Mouse (Mus musculus): Measurements from ENCODE around the gene Pde11a.
"Not testable (repeated sequence)": the region's sequence is repeated elsewhere in the genome, so short reads cannot be mapped to it uniquely, and the experiment has no call there.

Gene Pde11a

DNA sequence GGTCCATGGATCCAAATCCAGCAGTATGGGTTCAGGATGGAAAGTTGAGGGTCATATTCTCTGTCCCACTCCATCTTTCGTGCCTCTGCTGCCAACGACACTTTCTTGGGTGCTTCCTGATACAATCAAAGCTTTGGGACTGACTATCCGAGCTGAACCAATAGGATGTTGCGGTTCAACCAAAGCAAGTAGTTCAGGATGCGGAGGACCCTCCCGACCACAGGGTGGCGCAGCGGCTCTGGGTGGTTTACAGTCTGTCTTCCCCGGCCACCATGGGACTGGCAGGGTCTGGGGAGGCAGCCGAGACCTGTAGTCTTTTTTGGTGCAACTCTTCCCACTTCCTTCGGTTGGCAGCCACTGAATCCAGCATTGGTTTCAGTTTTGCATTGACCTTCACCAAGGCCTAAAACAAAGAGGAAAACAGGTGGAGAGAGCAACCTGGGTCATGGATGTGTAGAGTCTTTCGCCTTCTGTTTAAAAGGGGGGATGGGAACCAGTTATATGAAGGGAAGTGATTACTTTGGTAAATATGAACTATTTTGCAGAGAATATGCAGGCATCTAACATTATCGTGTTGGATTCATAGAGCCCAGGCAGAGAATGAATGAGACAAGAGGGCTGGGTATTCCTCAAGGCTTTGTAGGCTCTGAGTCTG lies 347.6 kb downstream of the Pde11a start:
- DNase-seq (ENCODE audit: low spot score) = peak; percentile 74

DNA sequence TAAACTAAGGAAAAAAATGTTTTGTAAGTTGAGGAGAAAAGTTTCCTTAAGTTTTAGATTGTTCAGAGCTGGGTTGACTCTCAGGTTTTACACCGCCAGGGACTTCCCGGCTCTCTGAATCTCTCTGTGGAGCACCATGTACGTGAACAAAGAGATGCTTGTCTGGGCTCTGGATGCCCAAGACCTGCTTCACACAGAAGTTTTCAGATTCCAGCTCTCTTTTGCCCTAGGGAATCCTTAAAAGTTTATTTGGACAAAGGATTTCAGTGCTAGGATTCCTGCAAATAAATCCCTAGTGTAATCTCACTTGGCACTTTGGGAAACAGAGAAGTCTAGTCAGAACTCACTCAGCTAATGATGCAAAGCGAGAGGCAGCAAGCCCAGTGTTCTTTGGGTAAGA lies 348.9 kb downstream of the Pde11a start:
- DNase-seq (ENCODE audit: low spot score) = no peak

DNA sequence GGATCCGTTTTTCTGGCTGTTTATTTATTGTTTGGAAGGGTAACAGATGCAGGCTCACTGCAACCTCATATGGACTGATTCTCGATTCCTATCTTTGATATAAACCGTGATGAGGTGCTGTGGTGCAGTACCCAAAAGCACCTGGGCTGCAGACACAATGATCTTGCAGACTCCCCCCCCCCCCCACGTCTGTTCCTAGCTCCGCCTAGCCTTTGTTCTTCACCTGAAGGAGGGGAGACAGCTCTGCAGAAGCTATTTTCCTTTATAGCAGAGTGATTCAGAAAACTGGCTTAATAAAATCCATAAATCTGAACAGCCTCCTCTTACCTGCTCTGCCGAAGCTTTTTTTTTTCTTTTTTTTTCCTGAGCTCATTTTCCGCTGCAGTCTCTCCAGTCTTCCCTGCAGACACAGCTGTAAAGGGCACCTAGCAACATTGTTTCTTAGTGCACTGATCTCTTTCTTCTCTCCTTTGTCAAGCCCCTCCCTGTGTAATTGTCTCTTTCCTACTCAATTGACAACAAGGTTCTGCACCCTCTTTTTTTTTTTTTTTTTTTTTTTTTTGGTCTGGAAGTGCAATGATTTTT lies 349.7 kb downstream of the Pde11a start:
- DNase-seq (ENCODE audit: low spot score) = no peak

DNA sequence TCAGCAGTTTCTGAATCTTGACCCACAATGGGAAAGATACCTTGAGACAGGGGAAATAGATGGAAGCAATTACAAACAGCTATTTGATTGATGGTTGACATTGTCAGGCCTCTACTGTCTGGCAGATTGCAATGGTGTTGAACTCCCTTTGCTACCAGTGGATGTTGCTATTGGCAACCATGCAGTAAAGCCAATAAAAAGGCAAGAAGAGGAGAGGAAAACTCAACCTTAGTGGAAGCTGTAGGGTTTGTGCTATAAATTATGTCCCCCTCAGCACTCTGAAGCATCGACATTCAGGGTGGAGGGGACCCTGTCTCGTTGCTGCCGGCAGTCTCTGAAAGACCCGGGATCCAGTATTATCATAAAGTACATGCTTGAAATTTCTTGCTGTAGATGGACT lies 350.2 kb downstream of the Pde11a start:
- DNase-seq (ENCODE audit: low spot score) = no peak

DNA sequence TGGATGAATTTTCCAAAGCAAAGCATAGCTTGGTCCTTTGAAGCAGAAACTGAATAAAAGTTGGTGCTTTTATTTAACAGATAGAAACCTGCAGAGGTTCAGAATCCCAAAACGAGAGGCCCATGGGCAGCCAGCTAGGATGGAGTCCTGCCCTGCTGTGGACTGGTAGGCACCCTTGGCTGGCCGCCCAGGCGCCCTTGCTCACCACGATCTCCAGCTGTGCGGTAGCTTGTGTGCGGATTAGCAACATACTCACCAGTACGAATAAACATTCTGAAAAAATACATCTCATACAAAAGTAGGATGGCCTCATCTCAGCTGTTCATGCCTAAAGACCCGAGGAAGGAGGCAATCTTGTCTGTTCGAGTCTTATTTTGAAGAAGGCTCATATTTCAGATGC lies 350.8 kb downstream of the Pde11a start:
- no peak for DNase-seq (ENCODE audit: low spot score)

DNA sequence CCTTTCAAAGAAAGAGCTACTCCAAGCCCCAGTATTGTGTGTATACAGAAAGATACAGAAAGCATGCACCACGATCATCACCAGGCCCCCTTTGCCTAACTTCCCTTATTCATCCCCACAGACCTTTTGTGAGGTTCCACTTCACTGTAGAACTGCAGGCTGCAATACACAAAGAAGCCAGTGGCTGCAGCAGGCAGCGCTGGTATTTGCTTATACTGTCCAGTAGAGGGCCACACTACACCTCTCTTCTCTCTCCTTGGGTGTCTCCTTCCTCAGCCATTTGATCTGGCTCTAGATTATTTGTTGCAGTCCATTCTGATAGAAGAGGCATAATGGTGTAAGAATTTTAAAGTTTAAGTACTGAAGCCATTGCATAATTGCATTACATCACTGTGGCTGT lies 353.4 kb downstream of the Pde11a start:
- DNase-seq (ENCODE audit: low spot score) = peak; percentile 61

DNA sequence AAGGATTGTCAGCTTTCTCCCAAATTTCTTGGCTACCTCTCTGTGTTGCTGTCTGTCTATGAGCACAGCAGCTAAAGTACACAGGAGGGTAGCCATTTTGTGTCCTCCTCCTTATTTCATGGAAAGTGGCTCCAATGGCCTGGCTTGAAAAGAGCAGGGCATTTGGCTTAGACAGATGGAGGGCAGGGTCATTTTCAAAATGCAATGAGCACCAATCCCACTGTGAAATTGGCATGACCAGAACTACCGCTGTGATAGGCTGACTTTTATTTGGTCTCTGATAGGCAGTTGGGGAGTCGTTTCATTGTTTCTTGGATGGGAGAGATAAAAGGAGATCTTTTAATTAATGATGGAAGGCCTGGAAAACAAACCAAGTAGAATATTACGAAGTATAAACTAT lies 354.7 kb downstream of the Pde11a start:
- no peak for DNase-seq (ENCODE audit: low spot score)

DNA sequence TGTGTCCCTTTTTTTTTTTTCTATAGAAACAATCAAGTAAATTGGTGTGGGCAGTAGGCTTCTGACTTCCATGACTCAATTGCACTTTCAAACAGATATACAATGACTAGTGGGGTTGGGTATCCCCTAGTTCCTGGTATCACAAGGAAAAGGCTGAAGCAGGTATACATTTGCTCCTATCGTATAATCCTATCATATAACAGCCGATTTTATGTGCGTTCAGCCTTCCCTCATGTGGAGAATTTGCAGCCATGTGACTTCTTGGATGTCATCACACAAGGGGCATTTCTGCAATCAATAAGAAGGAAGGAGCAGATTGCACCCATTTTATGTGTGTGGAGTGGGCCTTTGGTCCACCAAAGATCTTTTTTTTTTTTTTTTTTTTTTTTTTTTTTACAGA lies 355.5 kb downstream of the Pde11a start:
- no peak for DNase-seq (ENCODE audit: low spot score)

DNA sequence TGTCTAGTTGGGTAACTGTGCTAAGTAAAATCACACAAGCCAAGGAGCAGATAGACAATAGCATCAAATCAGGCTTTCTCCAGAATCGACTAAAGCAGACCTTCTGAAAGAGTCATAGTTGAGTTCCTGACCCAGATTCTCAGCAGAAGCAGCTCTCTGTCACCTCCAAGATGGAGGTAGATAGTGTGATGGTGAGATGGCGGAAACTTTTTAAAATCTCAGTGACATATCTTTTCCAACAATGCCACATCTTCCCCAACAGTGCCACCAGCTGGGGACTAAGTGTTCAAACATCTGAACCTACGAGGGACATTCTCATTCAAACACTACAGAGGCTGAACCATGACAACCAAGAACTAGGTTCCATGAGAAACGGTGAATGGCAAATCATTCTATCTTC lies 355.9 kb downstream of the Pde11a start:
- no peak for DNase-seq (ENCODE audit: low spot score)

DNA sequence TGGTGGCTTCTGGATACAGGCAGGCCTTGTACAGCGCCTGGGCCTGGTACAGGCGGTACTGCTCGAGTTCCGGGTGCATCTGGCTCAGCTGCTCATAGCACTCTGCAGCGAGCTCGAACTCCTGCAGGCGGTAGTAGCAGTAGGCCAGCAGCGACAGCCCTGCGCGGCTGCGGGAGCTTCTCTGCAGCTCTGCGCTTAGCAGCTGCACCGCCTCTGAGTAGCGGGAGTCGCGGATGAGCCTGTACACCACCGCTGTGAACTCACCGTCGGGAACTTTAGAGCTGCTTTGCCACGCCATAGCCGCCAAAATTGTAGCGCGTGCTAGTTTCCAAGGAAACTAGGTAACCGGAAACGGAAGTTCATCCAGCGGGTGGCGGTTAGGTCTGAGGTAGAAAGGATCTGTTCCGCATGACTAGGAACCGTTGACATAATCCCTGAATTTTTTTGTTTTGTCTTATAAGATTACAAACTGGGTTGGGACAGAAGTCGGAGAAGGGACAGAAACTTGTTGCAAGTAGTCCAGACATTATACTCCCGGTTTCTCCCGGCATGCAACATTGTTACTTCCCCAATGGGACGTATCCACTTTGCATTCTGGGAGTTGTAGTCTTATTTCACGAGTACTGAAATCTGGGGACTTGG lies 357.0 kb downstream of the Pde11a start, which contains the start of gene Ttc30a1:
Ttc30a1 (minus strand) TSS at position 528 of the 642 bp plus-strand sequence.
- DNase-seq (ENCODE audit: low spot score) = peak; percentile 82

DNA sequence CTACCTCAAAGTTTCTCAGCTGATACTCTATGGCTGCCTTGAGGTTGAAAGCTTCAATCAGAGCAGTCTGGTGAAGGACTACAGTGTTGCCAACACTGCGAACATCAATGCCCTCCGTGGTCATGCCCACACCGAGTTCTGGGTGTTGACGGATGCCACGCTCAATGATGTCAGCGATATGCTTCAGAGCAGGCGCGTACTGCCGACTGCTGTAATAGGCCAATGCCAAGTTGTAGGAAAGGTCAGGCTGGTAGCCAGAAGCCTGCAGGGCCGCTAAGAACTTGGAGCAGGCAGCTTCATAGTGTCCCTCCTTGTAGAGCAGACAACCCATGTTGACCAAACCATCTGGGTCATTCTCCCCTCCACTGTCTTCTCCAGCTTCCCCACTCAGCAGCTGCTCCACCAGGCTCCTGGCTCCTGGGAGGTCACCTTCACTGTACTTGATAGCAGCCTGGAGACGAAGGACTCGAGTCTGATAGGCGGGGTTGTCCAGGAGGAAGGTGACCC lies 357.6 kb downstream of the Pde11a start:
- DNase-seq (ENCODE audit: low spot score) = not testable (repeated sequence)

DNA sequence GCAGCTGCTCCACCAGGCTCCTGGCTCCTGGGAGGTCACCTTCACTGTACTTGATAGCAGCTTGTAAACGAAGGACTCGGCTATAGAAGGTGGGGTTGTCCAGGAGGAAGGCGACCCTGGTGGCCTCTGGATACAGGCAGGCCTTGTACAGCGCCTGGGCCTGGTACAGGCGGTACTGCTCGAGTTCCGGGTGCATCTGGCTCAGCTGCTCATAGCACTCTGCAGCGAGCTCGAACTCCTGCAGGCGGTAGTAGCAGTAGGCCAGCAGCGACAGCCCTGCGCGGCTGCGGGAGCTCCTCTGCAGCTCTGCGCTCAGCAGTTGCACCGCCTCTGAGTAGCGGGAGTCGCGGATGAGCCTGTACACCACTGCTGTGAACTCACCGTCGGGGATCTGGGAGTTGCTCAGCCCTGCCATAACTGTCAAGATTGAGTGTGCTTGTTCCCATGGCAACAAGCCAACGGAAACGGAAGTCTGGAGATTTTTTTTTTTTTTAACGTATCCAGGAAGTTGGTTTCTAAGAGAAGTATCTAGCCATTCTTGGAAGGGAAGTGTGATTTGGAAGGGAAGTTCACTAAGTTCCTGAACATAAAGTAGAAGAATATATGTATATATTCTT lies 360.7 kb downstream of the Pde11a start, which contains the start of gene Ttc30a2:
Ttc30a2 (minus strand) TSS at position 419 of the 617 bp plus-strand sequence.
- peak; percentile 55 for DNase-seq (ENCODE audit: low spot score)

DNA sequence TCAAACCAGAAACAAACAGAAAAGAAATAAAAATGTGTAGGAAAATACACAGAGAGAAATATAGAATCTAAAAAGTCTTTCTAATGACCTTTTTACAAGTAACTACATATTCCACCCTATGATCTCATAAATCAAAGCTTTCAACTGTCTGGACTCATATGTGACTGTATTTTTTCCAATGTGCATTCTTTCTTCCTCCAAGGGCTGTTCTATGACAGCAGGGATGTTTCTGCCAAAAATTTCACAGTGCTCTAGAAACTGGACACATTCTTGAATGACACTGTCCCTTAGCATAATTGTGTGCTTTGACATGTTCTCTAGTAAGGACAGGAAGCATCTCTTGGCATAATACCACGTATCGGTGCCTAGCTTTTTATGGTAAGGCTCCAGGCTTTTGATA lies 362.5 kb downstream of the Pde11a start:
- not testable (repeated sequence) for DNase-seq (ENCODE audit: low spot score)

DNA sequence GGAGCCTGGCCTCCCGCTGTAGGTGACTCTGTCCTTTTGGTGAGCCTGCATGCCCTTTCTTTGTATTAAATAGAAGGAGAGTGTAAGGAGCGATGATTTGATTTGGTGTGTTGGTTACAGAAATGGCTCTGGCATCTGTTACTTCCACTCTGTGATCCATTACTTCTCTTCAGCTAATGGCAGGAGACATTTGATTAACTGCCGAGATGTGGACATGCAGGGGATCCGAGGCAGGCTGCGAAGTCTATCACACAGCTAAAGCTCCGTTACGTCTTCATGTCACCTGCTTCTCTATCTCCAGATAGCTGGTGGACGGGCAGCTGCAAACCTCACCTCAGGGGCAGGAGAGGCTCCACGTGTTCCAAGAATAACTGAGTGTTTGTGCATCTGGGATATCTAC lies 364.4 kb downstream of the Pde11a start:
- no peak for DNase-seq (ENCODE audit: low spot score)

DNA sequence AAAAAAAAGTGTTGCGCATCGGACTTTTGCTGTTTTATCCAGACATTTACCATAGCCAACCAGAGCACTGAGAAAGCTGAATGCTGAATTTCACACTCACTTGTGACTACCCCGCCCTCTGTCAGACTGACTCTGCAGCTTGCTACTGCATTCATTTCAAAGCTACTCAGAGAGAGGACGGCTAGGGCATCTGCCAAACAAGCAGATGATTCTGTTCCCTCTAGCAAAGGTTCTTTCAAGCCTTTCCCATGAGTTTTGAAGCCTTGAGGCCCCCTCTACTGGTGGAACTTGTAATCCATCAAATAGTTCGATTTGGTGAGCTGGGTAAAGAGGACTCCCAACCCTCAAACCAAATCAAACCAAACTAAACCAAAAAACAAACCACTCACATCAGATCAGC lies 373.6 kb downstream of the Pde11a start:
- peak; percentile 64 for DNase-seq (ENCODE audit: low spot score)

DNA sequence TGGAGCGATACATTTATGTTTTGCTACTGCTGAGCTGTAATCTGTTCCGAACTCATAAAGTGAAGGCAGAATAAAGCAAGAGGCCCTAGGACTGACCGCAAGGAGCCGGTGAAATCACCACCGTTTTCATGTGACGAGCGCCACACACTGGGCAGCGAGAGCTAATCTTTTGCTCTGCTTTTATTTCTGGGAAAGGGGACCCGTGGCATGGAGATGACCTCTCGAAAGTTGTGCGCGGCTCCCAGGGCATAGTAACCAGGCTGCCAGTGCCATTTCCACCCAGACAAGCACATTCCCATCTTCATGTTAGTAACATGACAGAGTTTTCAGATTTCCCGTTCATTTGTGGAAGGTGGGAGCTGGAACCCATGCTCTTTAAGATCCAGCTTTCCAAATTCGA lies 374.1 kb downstream of the Pde11a start:
- no peak for DNase-seq (ENCODE audit: low spot score)

DNA sequence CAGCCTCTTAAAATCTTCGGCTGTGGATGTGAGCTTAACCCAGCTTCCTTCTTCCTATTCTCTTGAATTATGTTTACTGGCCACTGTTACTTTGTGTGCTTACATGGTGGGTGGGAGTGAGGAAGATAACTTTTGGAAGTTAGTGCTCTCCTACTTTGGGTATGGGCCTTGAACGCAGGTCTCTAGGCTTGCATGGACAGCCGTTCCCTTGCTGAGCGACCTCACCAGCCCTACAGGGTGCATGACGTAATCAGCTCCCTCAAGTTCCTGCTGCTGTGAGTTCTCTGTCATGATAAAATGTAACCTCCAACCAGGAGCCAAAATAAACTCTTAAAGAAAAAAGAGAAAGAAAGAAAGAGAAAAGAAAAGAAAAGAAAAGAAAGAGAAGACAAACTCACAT lies 374.5 kb downstream of the Pde11a start:
- no peak for DNase-seq (ENCODE audit: low spot score)

DNA sequence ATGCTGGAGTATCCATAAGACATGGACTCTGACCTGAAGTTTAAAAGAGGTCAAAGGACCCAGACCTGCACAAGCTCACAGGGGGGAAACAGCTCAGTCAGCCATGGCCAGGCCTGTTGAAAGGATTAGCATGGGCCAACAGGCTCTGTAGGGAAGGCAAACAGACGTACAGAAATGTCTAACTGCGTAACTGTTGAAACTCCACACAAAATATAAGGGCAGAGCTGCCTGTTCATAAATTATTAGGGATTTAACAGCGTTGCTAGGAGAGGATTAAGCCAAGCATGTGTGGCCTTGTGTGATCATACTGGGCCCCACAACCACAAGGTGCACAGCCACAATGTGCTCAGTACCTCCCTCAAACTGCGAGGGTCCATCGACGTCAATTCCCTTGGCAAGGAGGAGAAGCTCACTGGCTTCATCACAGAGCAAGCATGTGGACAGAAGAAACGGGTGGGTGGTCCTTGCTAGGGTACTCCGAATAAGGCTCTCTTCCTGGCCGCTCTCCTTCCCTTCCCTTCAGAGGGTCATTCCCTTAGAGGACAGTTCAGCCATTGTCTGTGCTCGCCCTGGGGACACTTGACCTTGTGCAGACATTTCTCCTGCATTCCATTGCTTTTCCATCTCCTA lies 375.2 kb downstream of the Pde11a start:
- DNase-seq (ENCODE audit: low spot score) = no peak

DNA sequence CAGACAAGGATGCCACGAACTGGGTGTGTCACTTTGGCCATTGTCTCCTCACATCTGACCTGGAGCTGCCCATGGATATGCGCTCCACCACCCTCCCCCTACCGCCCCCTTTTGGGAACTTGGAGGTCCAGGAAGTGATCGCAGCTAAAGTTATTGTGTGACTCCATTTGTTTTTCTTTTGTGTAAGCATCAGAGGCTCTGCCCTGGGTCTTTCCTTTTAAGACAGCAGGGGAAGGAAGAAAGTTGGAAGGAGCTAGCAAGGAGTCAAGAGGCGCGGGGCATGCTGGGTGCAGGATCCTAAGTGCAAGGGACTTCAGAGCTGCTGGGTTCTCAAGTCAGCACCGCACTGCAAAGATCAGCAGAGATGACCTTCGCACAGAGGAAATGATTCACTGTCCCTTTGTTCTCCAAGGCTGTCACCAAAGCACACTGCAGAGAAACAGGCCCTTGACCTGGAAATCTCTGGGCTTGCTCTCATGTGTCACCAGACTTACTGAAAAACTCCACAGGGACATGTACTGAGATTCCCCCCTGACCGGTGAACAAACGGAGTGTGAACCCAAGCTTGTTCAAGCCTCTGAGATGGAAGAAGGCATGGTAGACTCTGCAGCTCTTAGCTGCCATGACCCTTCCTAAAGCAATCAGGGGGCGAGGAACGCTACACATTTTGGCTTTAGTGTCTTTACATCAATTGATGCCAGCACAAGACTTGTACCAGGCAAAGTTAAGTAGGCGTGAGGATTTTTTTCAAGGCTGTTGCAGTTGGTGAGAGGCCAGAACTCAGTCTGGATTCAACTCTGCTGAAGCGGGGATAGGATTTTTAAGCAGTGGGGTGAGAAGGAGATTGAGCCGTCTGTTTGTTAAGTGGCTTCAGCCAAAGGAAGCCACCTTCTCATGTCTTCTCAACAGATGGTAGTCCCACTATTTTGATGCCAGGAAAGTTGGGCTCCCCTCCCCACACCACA lies 377.9 kb downstream of the Pde11a start:
- DNase-seq (ENCODE audit: low spot score) = no peak

DNA sequence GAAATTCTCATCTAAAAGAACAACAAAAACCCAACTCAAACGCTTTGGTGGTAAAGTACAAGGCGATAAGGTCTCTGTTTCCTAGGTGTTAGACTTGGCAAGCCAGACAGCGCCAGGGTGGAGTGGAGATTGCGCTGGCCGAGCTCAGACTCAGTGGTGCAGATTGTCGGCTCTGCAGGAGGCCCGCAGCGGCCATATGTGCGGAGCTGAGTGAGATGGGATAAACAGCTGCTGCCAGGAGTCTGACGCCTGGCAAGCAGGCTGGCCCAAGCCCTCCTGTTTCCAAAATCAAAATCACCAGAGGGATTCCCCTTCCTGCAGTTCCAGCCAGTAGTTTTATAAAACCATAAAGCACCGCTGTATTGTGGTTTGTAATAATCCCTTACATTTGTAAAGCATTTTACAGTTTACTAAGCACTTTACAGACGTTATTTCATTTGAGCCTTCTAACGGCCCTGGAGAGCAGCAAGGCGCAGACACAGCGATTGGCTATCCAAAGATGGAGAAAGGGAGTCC lies 378.7 kb downstream of the Pde11a start:
- no peak for DNase-seq (ENCODE audit: low spot score)
